Mouse (Mus musculus) forebrain, embryonic 16.5 days (tissue): ENCODE results near the gene Itgb1bp1. TPM values are rescaled to one million over a fixed set of nuclear protein-coding genes. Genes with fewer than 3 reads are reported as not detected.

Experiments used
- ATAC-seq: fragments of 200-750 bp; cut with Nextera tagmentation; 2 replicates; pipeline ENCODE4 v1.8.0; 2017; ENCODE audit warnings: mild to moderate bottlenecking, moderate library complexity
- H3K27ac ChIP-seq: fragments of 300-500 bp; sonication (generic); 2 replicates; pipeline ENCODE4 v1.5.1; 2014; ENCODE audit warnings: low read length, control low read depth
- H3K27me3 ChIP-seq: fragments of 300-500 bp; sonication (generic); replicated peaks from 2 replicates; pipeline ENCODE4 v1.6.1; 2014; ENCODE audit warnings: low read length; ENCODE audit not compliant: control insufficient read depth, insufficient read depth
- H3K36me3 ChIP-seq: fragments of 300-500 bp; sonication (generic); 2 replicates; pipeline ENCODE4 v1.6.1; 2014; ENCODE audit not compliant: control insufficient read depth, insufficient read depth
- H3K4me1 ChIP-seq: fragments of 300-500 bp; sonication (generic); replicated peaks from 2 replicates; pipeline ENCODE4 v1.6.1; 2014; ENCODE audit warnings: low read length; ENCODE audit not compliant: control insufficient read depth, insufficient read depth
- H3K4me2 ChIP-seq: fragments of 300-500 bp; sonication (generic); 2 replicates; pipeline ENCODE4 v1.6.1; 2014; ENCODE audit warnings: mild to moderate bottlenecking, low read length, control low read depth
- H3K4me3 ChIP-seq: fragments of 300-500 bp; sonication (generic); replicated peaks from 2 replicates; pipeline ENCODE4 v1.5.1; 2014; ENCODE audit warnings: mild to moderate bottlenecking, low read length, control low read depth
- H3K9ac ChIP-seq: fragments of 300-500 bp; sonication (generic); replicated peaks from 2 replicates; pipeline ENCODE4 v1.6.1; 2014; ENCODE audit warnings: low read depth, low read length, control low read depth
- H3K9me3 ChIP-seq: fragments of 300-500 bp; sonication (generic); 2 replicates; pipeline ENCODE4 v1.6.1; 2016; ENCODE audit warnings: low read length; ENCODE audit not compliant: control insufficient read depth
- WGBS: fragments of 180-500 bp; shearing (Covaris S2); extraction: QIAGEN DNeasy Blood & Tissue Kit; methylation state at CpG from one replicate; pipeline ENCODE4 v1.1.7; 2014; 5-methylcytosine and 5-hydroxymethylcytosine counted together
- polyA plus RNA-seq: library from polyadenylated mRNA; unstranded; fragments of >200 nt; fragmentation: Nextera tagmentation; extraction: Ambion mirVana; gene quantifications from 2 replicates; pipeline ENCODE4 v1.2.1, GENCODE M21; 2015

Gene Itgb1bp1
- polyA plus RNA-seq, 1 experiment from 2014 or later, result 43.5 TPM

GRCm38 (mm10) chr12:21306721-21307120 lies 20.6 kb upstream of the Itgb1bp1 start:
- 87% methylated on average over 4 of the region's 4 CpGs for WGBS
- H3K4me3 ChIP-seq, result no peak overlapping the region
- H3K36me3 ChIP-seq, result peaks cover 47% of the 10 kb centered on the region
- no peak overlapping the region for H3K4me2 ChIP-seq
- H3K4me1 ChIP-seq, result no peaks in the 10 kb centered on the region
- H3K9ac ChIP-seq, result no peak overlapping the region
- no peaks in the 10 kb centered on the region for H3K9me3 ChIP-seq
- no peak for ATAC-seq
- no peak overlapping the region for H3K27ac ChIP-seq
- H3K27me3 ChIP-seq, result no peaks in the 10 kb centered on the region

GRCm38 (mm10) chr12:21305741-21306140 lies 19.7 kb upstream of the Itgb1bp1 start:
- peaks cover 50% of the 10 kb centered on the region for H3K36me3 ChIP-seq
- H3K4me2 ChIP-seq, result no peak overlapping the region
- no peaks in the 10 kb centered on the region for H3K27me3 ChIP-seq
- no peak overlapping the region for H3K27ac ChIP-seq
- H3K9me3 ChIP-seq, result no peaks in the 10 kb centered on the region
- no peak overlapping the region for H3K9ac ChIP-seq
- ATAC-seq, result no peak
- no peak overlapping the region for H3K4me3 ChIP-seq
- WGBS, result 97% methylated on average over 4 of the region's 4 CpGs
- H3K4me1 ChIP-seq, result no peaks in the 10 kb centered on the region

- H3K4me1 ChIP-seq, result no peaks in the 10 kb centered on the region
- H3K27ac ChIP-seq, result no peak overlapping the region
- H3K9ac ChIP-seq, result no peak overlapping the region
- H3K9me3 ChIP-seq, result no peaks in the 10 kb centered on the region
- no peak overlapping the region for H3K4me3 ChIP-seq
- peaks cover 45% of the 10 kb centered on the region for H3K36me3 ChIP-seq
- H3K27me3 ChIP-seq, result no peaks in the 10 kb centered on the region
- 87% methylated on average over 5 of the region's 5 CpGs for WGBS
- ATAC-seq, result no peak
- H3K4me2 ChIP-seq, result no peak overlapping the region
Observed at GRCm38 (mm10) chr12:21302361-21302783, 16.3 kb upstream of the Itgb1bp1 start.

- no peaks in the 10 kb centered on the region for H3K9me3 ChIP-seq
- no peak overlapping the region for H3K27ac ChIP-seq
- H3K9ac ChIP-seq, result no peak overlapping the region
- H3K4me3 ChIP-seq, result no peak overlapping the region
- WGBS, result 94% methylated on average over 8 of the region's 8 CpGs
- no peaks in the 10 kb centered on the region for H3K27me3 ChIP-seq
- ATAC-seq, result no peak
- H3K4me1 ChIP-seq, result no peaks in the 10 kb centered on the region
- no peak overlapping the region for H3K4me2 ChIP-seq
- H3K36me3 ChIP-seq, result peaks cover 46% of the 10 kb centered on the region
Observed at GRCm38 (mm10) chr12:21301932-21302331, 15.8 kb upstream of the Itgb1bp1 start.

- no peak overlapping the region for H3K4me3 ChIP-seq
- no peaks in the 10 kb centered on the region for H3K27me3 ChIP-seq
- ATAC-seq, result no peak
- H3K4me1 ChIP-seq, result no peaks in the 10 kb centered on the region
- H3K36me3 ChIP-seq, result peaks cover 48% of the 10 kb centered on the region
- no peak overlapping the region for H3K27ac ChIP-seq
- H3K9ac ChIP-seq, result no peak overlapping the region
- WGBS, result 91% methylated on average over 7 of the region's 7 CpGs
- no peak overlapping the region for H3K4me2 ChIP-seq
- H3K9me3 ChIP-seq, result no peaks in the 10 kb centered on the region
Observed at GRCm38 (mm10) chr12:21301324-21301723, 15.2 kb upstream of the Itgb1bp1 start.

- 94% methylated on average over 11 of the region's 11 CpGs for WGBS
- ATAC-seq, result no peak
- no peaks in the 10 kb centered on the region for H3K4me1 ChIP-seq
Observed at GRCm38 (mm10) chr12:21298856-21299255, 12.8 kb upstream of the Itgb1bp1 start.

GRCm38 (mm10) chr12:21289651-21290050 lies 3.6 kb upstream of the Itgb1bp1 start:
- H3K4me2 ChIP-seq, result no peak overlapping the region
- no peaks in the 10 kb centered on the region for H3K9me3 ChIP-seq
- H3K36me3 ChIP-seq, result peaks cover 20% of the 10 kb centered on the region
- WGBS, result 84% methylated on average over 6 of the region's 6 CpGs
- H3K9ac ChIP-seq, result no peak overlapping the region
- ATAC-seq, result no peak
- no peak overlapping the region for H3K4me3 ChIP-seq
- H3K4me1 ChIP-seq, result peaks cover 29% of the 10 kb centered on the region
- no peak overlapping the region for H3K27ac ChIP-seq
- H3K27me3 ChIP-seq, result no peaks in the 10 kb centered on the region

More at GRCm38 (mm10) chr12:21298856-21299255, 12.8 kb upstream of the Itgb1bp1 start:
- Histone ChIP-seq H3K4me2 (no peak overlapping the region), H3K4me3 (no peak overlapping the region), H3K9me3 (no peaks in the 10 kb centered on the region), H3K9ac (no peak overlapping the region), H3K36me3 (peaks cover 52% of the 10 kb centered on the region), H3K27ac (no peak overlapping the region), H3K27me3 (no peaks in the 10 kb centered on the region)

- ATAC-seq, result no peak
- Histone ChIP-seq H3K4me2 (no peak overlapping the region), H3K27me3 (no peaks in the 10 kb centered on the region), H3K9me3 (no peaks in the 10 kb centered on the region), H3K4me3 (no peak overlapping the region), H3K4me1 (peaks cover 29% of the 10 kb centered on the region), H3K36me3 (peaks cover 19% of the 10 kb centered on the region), H3K9ac (no peak overlapping the region), H3K27ac (no peak overlapping the region)
- 92% methylated on average over 3 of the region's 3 CpGs for WGBS
Observed at GRCm38 (mm10) chr12:21288716-21289395, 2.8 kb upstream of the Itgb1bp1 start.

- Histone ChIP-seq H3K27me3 (no peaks in the 10 kb centered on the region), H3K4me3 (peak overlapping the region; percentile 95), H3K4me2 (peak overlapping the region; percentile 75), H3K4me1 (peaks cover 29% of the 10 kb centered on the region), H3K36me3 (peaks cover 12% of the 10 kb centered on the region), H3K27ac (peak overlapping the region; percentile 93), H3K9ac (peak overlapping the region; percentile 88), H3K9me3 (no peaks in the 10 kb centered on the region)
- WGBS, result 36% methylated on average over 18 of the region's 18 CpGs
- peak; percentile 19 for ATAC-seq
Observed at GRCm38 (mm10) chr12:21286712-21287650, 897 bp upstream of the Itgb1bp1 start.
